10 mouse cellular contexts compared by ENCODE assay signal in the genomic region with DNA sequence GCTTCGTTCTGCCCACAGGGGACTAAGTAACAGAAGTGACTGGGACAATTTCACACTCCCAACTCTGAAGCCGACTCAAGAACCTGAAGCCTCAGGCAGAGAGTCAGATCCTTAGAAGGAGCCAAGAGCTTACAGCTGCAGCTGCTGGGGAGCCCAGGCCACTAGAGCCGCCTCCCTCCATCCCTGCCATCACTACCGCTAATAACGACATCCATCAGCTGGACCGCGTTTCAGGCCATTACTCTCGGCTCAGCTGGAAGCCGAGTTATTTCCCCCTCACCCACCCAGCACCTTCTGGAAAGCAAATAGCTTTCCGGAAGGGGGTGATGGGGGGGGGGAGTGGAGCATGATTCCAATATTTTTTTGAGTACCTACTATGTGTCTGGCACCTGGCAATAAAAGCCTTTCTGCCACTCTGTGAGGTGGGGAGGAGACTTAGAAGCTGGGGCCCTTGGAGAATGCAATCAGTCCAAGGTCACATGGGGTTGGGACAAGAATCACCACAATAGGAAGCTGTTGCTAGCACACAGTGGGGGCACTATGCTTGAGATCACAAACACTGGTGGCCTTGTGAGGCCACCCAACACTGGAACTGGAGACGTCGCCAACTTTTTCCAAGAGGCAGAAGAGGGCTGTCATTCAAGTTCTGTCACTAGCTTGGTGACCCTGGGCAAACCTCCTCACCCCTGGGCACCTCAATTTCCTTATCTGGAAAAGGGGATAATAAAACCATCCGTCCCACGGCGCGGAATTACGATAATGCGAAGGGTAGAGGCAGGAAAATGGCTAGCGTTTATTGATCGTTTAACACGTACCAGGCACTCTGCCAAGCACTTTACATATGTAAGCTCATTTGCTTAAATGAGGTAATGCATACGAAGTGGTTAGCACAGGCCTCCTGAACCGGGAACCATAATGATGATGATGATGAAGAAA. TPM values are rescaled to one million over a fixed set of nuclear protein-coding genes. Genes with fewer than 3 reads are reported as not detected.
DNase-seq lines count a peak whose midpoint lies in the region; ATAC-seq and TF ChIP-seq lines count a peak whose summit lies in the region.
"Had no signal": no experiment of that assay in that cellular context is flagged by ENCODE, and none has a peak within 500 bp of the region (broad histone marks: within the 10 kb centered on the region; RNA-seq: fewer than 3 reads in every experiment).

No protein-coding gene starts in this region.

- H3K9me3 ChIP-seq in intestine, postnatal 0 days (ENCODE audit: control insufficient read depth) = no peaks in the 10 kb centered on the region

- no peaks in the 10 kb centered on the region for H3K4me1 ChIP-seq in intestine, postnatal 0 days (replicated peaks; ENCODE audit: control insufficient read depth, insufficient read depth, low read length)
- peaks cover 6% of the 10 kb centered on the region; the same call in 1 of the 2 replicates for H3K4me1 ChIP-seq in kidney, adult 2 months (ENCODE audit: control insufficient read depth, insufficient read depth, low read length)

- H3K27me3 ChIP-seq in intestine, postnatal 0 days (replicated peaks; ENCODE audit: control insufficient read depth, insufficient read depth, low read length) = no peaks in the 10 kb centered on the region
- no peaks in the 10 kb centered on the region for H3K27me3 ChIP-seq in kidney, adult 2 months (replicated peaks; ENCODE audit: control insufficient read depth, insufficient read depth, low read length)

- H3K4me3 ChIP-seq in intestine, postnatal 0 days (ENCODE audit: low read depth, low read length) = no peak overlapping the region
- H3K4me3 ChIP-seq in kidney, adult 2 months (ENCODE audit: insufficient read depth, low read depth, low read length) = no peak overlapping the region

- no peak for TF ChIP-seq POLR2A in kidney, adult 2 months (IDR thresholded peaks at IDR 0.05; ENCODE audit: low read depth, low read length)

- H3K4me2 ChIP-seq in intestine, postnatal 0 days (replicated peaks; ENCODE audit: low read depth) = peak overlapping the region; percentile 30

- WGBS in intestine, postnatal 0 days = 37% methylated on average over 23 of the region's 23 CpGs
- WGBS in kidney, adult 2 months = 60% methylated on average over 23 of the region's 23 CpGs

- H3K27ac ChIP-seq in intestine, postnatal 0 days (ENCODE audit: low read depth, low read length) = no peak overlapping the region
- no peak overlapping the region for H3K27ac ChIP-seq in kidney, adult 2 months (ENCODE audit: insufficient read depth, low read depth, low read length)

- no peak overlapping the region for H3K9ac ChIP-seq in intestine, postnatal 0 days (ENCODE audit: low read depth, low read length)

- no peaks in the 10 kb centered on the region for H3K36me3 ChIP-seq in intestine, postnatal 0 days (ENCODE audit: control insufficient read depth, insufficient read depth)
- H3K36me3 ChIP-seq in kidney, adult 2 months (ENCODE audit: control insufficient read depth, insufficient read depth, low read length) = no peaks in the 10 kb centered on the region

- no peak for TF ChIP-seq CTCF in intestine, postnatal 0 days (IDR thresholded peaks at IDR 0.05; ENCODE audit: low read depth)
- no peak for TF ChIP-seq CTCF in kidney, adult 2 months (conservative IDR thresholded peaks at IDR 0.05; ENCODE audit: insufficient read depth, insufficient read length, low read depth, low read length)

- ATAC-seq in intestine, postnatal 0 days = peak; percentile 55

- DNase-seq in kidney, postnatal 10 days = peak; percentile 37
- no peak for DNase-seq in kidney, postnatal 36 days
- DNase-seq in right cerebral cortex, adult 18-20 months = peak; percentile 27
- DNase-seq in right cerebral cortex, postnatal 10 days (ENCODE audit: low spot score in 2 of 2) = no peak
- DNase-seq in right cerebral cortex, postnatal 4 days = no peak
- DNase-seq in kidney, adult 2 months = no peak
- DNase-seq: kidney, adult 11 months; thymus, adult 18-20 months had no signal

RNA-seq across cellular contexts. Expression of a gene that starts 5.7 kb away (rescaled TPM):
- 0.09 and 0.20 TPM in 2 replicates for polyA plus RNA-seq in intestine, postnatal 0 days (2015; fragmentation: Nextera tagmentation; extraction: Ambion mirVana)
- 25.7 and 29.3 TPM in 2 replicates for polyA plus RNA-seq in kidney, adult 2 months (2012; rRNA removed)
- polyA plus RNA-seq: liver, embryonic 16.5 days had no signal

Comparison
In these comparisons a context has a peak if more than half of its experiments do, and no peak if none do; other contexts are left out.
1. DNase-seq: peak in kidney, postnatal 10 days (single experiment) and right cerebral cortex, adult 18-20 months (single experiment); none in kidney, postnatal 36 days (0 of 2), right cerebral cortex, postnatal 10 days (0 of 2), right cerebral cortex, postnatal 4 days (single experiment) and kidney, adult 2 months (single experiment).
2. RNA of a gene that starts 5.7 kb away (polyA plus RNA-seq): 25.7 to 29.3 TPM in kidney, adult 2 months; 0.09 to 0.20 TPM in intestine, postnatal 0 days; every median in the first group is over 10 times any median in the second.